Mouse (Mus musculus) liver, adult 2 months (tissue): Measurements from ENCODE around the gene Gpha2. TPM values are rescaled to one million over a fixed set of nuclear protein-coding genes. Genes with fewer than 3 reads are reported as not detected.

Source experiments
- DNase-seq: peaks from one replicate; pipeline ENCODE4 v3.0.0-alpha.2; 2011; ENCODE audit warnings: low read depth, low spot score; ENCODE audit errors: extremely low read depth
- H3K27ac ChIP-seq: fragments of 200-500 bp; replicated peaks from 2 replicates; pipeline ENCODE4 v1.5.1; 2012; ENCODE audit warnings: low read depth, mild to moderate bottlenecking, control low read depth, inconsistent platforms, low read length; ENCODE audit not compliant: insufficient read depth
- H3K27me3 ChIP-seq: fragments of 200-500 bp; 2 replicates; pipeline ENCODE4 v1.6.1; 2012; ENCODE audit warnings: mild to moderate bottlenecking, moderate library complexity, low read length, inconsistent platforms; ENCODE audit not compliant: control insufficient read depth, insufficient read depth
- H3K36me3 ChIP-seq: fragments of 200-500 bp; 2 replicates; pipeline ENCODE4 v1.6.1; 2012; ENCODE audit warnings: low read length, inconsistent platforms; ENCODE audit not compliant: control insufficient read depth, insufficient read depth
- H3K4me1 ChIP-seq: fragments of 200-500 bp; 2 replicates; pipeline ENCODE4 v1.6.1; 2011; ENCODE audit warnings: low read length; ENCODE audit not compliant: control insufficient read depth, insufficient read depth
- H3K4me3 ChIP-seq: fragments of 200-500 bp; 2 replicates; pipeline ENCODE4 v1.5.1; 2011; ENCODE audit warnings: low read depth, mild to moderate bottlenecking, control low read depth, low read length, moderate library complexity; ENCODE audit not compliant: insufficient read depth
- H3K79me2 ChIP-seq: fragments of 200-500 bp; 2 replicates; pipeline ENCODE4 v1.6.1; 2012; ENCODE audit warnings: inconsistent platforms, mild to moderate bottlenecking, low read length, moderate library complexity; ENCODE audit not compliant: control insufficient read depth, insufficient read depth
- H3K9ac ChIP-seq: fragments of 200-500 bp; 2 replicates; pipeline ENCODE4 v1.6.1; 2012; ENCODE audit warnings: low read depth, mild to moderate bottlenecking, control low read depth, inconsistent platforms, low read length
- CTCF ChIP-seq: fragments of 200-500 bp; IDR thresholded peaks from 2 replicates; pipeline ENCODE4 v1.5.1; 2011; ENCODE audit warnings: low read depth, low read length, control low read depth
- POLR2A ChIP-seq: fragments of 200-500 bp; IDR thresholded peaks from 2 replicates; pipeline ENCODE4 v1.6.1; 2011; ENCODE audit warnings: low read length, control low read depth; ENCODE audit not compliant: insufficient read depth; ENCODE audit errors: extremely low read depth
- WGBS: fragments of 180-500 bp; shearing (Covaris S2); methylation state at CpG from one replicate; pipeline ENCODE4 v1.1.7; 2018; 5-methylcytosine and 5-hydroxymethylcytosine counted together
- polyA plus RNA-seq: library from polyadenylated mRNA; depleted of rRNA; stranded (reverse); fragments of >200 nt; gene quantifications from 2 replicates; pipeline ENCODE4 v1.2.3, GENCODE M21; 2012; rRNA removed
- total RNA-seq: library from RNA; depleted of rRNA; stranded (reverse); fragments of >200 nt; gene quantifications from 2 replicates; pipeline ENCODE4 v1.2.3, GENCODE M21; 2014; rRNA removed

The Gpha2 gene
- total and polyA plus RNA-seq, 2 experiments = 0.28 TPM; not detected in 1

DNA sequence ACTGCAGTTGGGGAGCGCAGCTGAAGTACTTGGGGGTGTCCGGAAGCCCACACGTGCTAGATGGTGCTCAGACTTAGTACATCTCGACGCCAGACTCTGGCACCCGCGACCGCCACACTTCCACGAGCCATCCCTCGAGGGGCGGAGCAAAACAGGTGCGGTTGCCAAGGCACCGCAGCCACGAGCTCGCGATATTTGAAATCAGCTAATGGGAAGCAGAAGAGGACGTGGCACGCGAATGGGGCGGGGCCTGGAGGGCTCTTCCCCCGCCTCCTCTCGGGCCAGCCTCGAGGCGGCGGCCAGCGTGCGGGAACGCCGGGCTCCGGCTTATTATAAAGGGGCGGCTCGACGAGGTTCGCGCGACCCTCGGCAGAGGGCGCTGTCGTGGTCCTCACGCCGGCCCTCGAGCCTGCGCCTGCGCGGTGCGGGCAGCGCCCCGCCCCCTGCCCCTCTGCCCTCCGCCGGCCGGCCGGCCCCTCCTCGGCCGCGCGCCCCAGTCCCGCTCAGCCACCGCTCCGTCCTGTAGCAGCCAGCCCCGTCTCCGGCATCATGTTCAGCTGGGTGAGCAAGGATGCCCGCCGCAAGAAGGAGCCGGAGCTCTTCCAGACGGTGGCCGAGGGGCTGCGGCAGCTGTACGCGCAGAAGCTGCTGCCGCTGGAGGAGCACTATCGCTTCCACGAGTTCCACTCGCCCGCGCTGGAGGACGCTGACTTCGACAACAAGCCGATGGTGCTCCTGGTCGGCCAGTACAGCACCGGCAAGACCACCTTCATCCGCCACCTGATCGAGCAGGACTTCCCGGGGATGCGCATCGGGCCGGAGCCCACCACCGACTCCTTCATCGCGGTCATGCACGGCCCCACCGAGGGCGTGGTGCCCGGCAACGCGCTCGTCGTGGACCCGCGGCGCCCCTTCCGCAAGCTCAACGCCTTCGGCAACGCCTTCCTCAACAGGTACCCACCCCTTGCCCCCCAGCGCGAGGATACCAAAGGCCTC is 50.5 kb downstream of the Gpha2 start, which contains the start of gene Ehd1:
TSS of gene Ehd1 (plus strand) at position 300 of the 996 bp plus-strand sequence.
- Histone ChIP-seq H3K27me3 (no peaks in the 10 kb centered on the region), H3K79me2 (peaks cover 26% of the 10 kb centered on the region), H3K36me3 (peaks cover 4% of the 10 kb centered on the region; the same call in 1 of the 2 replicates), H3K9ac (peak within 1 kb of the TSS; percentile 96), H3K27ac (peak within 1 kb of the TSS; percentile 86), H3K4me3 (peak within 1 kb of the TSS; percentile 94), H3K4me1 (peaks cover 27% of the 10 kb centered on the region)
- WGBS = 1% methylated on average over 105 of the region's 106 CpGs
- peak; percentile 81 for TF ChIP-seq CTCF
- peak; percentile 59 for TF ChIP-seq POLR2A
- peak; percentile 87 for DNase-seq

Other genes starting within 250 kb of the Gpha2 start
- not detected in 2 replicates for gene Slc22a20, start 240.2 kb upstream of the Gpha2 start, total RNA-seq
- not detected in 2 replicates for gene Slc22a20, start 240.2 kb upstream of the Gpha2 start, polyA plus RNA-seq
- gene Capn1, start 210.5 kb upstream of the Gpha2 start, total RNA-seq = 8.0 and 9.9 TPM in 2 replicates
- gene Capn1, start 210.5 kb upstream of the Gpha2 start, polyA plus RNA-seq = 10.6 and 12.7 TPM in 2 replicates
- gene Syvn1, start 179.8 kb upstream of the Gpha2 start, total RNA-seq = 7.6 and 15.2 TPM in 2 replicates
- gene Syvn1, start 179.8 kb upstream of the Gpha2 start, polyA plus RNA-seq = 53.0 and 64.7 TPM in 2 replicates
- gene Mrpl49, start 168.6 kb upstream of the Gpha2 start, total RNA-seq = 27.1 and 27.2 TPM in 2 replicates
- gene Mrpl49, start 168.6 kb upstream of the Gpha2 start, polyA plus RNA-seq = 13.6 and 16.8 TPM in 2 replicates
- 455 and 560 TPM in 2 replicates for gene Fau, start 168.5 kb upstream of the Gpha2 start, total RNA-seq
- 715 and 820 TPM in 2 replicates for gene Fau, start 168.5 kb upstream of the Gpha2 start, polyA plus RNA-seq
- 10.9 and 12.6 TPM in 2 replicates for gene Znhit2, start 165.2 kb upstream of the Gpha2 start, total RNA-seq
- gene Znhit2, start 165.2 kb upstream of the Gpha2 start, polyA plus RNA-seq = 52.6 and 52.7 TPM in 2 replicates
- 185 and 210 TPM in 2 replicates for gene Tm7sf2, start 158.0 kb upstream of the Gpha2 start, total RNA-seq
- gene Tm7sf2, start 158.0 kb upstream of the Gpha2 start, polyA plus RNA-seq = 433 and 503 TPM in 2 replicates
- 16.0 and 19.8 TPM in 2 replicates for gene Vps51, start 149.1 kb upstream of the Gpha2 start, total RNA-seq
- gene Vps51, start 149.1 kb upstream of the Gpha2 start, polyA plus RNA-seq = 30.4 and 36.3 TPM in 2 replicates
- not detected in 2 replicates for gene Tmem262, start 146.3 kb upstream of the Gpha2 start, total RNA-seq
- gene Tmem262, start 146.3 kb upstream of the Gpha2 start, polyA plus RNA-seq = not detected in 2 replicates
- 0.34 and 0.46 TPM in 2 replicates for gene Gm28374, start 144.1 kb upstream of the Gpha2 start, total RNA-seq
- gene Gm28374, start 144.1 kb upstream of the Gpha2 start, polyA plus RNA-seq = 0.20 TPM in 1 of 2 replicates, not detected in the other
- 7.9 and 11.0 TPM in 2 replicates for gene Zfpl1, start 141.4 kb upstream of the Gpha2 start, total RNA-seq
- 45.1 and 49.1 TPM in 2 replicates for gene Zfpl1, start 141.4 kb upstream of the Gpha2 start, polyA plus RNA-seq
- gene Cdca5, start 141.4 kb upstream of the Gpha2 start, total RNA-seq = 0.28 and 0.47 TPM in 2 replicates
- 0.18 and 0.20 TPM in 2 replicates for gene Cdca5, start 141.4 kb upstream of the Gpha2 start, polyA plus RNA-seq
- gene AC131692.1, start 132.0 kb upstream of the Gpha2 start, total RNA-seq = not detected in 2 replicates
- not detected in 2 replicates for gene AC131692.1, start 132.0 kb upstream of the Gpha2 start, polyA plus RNA-seq
- not detected in 2 replicates for gene Naaladl1, start 120.6 kb upstream of the Gpha2 start, total RNA-seq
- not detected in 2 replicates for gene Naaladl1, start 120.6 kb upstream of the Gpha2 start, polyA plus RNA-seq
- gene Sac3d1, start 107.7 kb upstream of the Gpha2 start, total RNA-seq = 4.0 and 4.9 TPM in 2 replicates
- gene Sac3d1, start 107.7 kb upstream of the Gpha2 start, polyA plus RNA-seq = 19.4 and 22.0 TPM in 2 replicates
- gene Snx15, start 98.1 kb upstream of the Gpha2 start, total RNA-seq = 7.2 and 10.5 TPM in 2 replicates
- gene Snx15, start 98.1 kb upstream of the Gpha2 start, polyA plus RNA-seq = 19.1 and 20.5 TPM in 2 replicates
- gene Batf2, start 85.4 kb upstream of the Gpha2 start, total RNA-seq = 0.74 and 1.6 TPM in 2 replicates
- 1.1 and 2.4 TPM in 2 replicates for gene Batf2, start 85.4 kb upstream of the Gpha2 start, polyA plus RNA-seq
- 2.5 and 3.0 TPM in 2 replicates for gene Arl2, start 84.8 kb upstream of the Gpha2 start, total RNA-seq
- gene Arl2, start 84.8 kb upstream of the Gpha2 start, polyA plus RNA-seq = 13.9 and 16.3 TPM in 2 replicates
- not detected in 2 replicates for gene Majin, start 42.0 kb upstream of the Gpha2 start, total RNA-seq
- 0.14 TPM in 1 of 2 replicates, not detected in the other for gene Majin, start 42.0 kb upstream of the Gpha2 start, polyA plus RNA-seq
- gene Ppp2r5b, start 9.5 kb downstream of the Gpha2 start, total RNA-seq = 3.2 and 3.3 TPM in 2 replicates
- 12.5 and 14.5 TPM in 2 replicates for gene Ppp2r5b, start 9.5 kb downstream of the Gpha2 start, polyA plus RNA-seq
- 9.1 and 16.0 TPM in 2 replicates for gene Atg2a, start 15.3 kb downstream of the Gpha2 start, total RNA-seq
- 26.8 and 32.3 TPM in 2 replicates for gene Atg2a, start 15.3 kb downstream of the Gpha2 start, polyA plus RNA-seq
- gene Ehd1, start 50.3 kb downstream of the Gpha2 start, total RNA-seq = 25.3 and 29.7 TPM in 2 replicates
- gene Ehd1, start 50.3 kb downstream of the Gpha2 start, polyA plus RNA-seq = 140 and 154 TPM in 2 replicates
- 3.1 and 4.6 TPM in 2 replicates for gene Cdc42bpg, start 80.1 kb downstream of the Gpha2 start, total RNA-seq
- gene Cdc42bpg, start 80.1 kb downstream of the Gpha2 start, polyA plus RNA-seq = 6.7 and 7.3 TPM in 2 replicates
- 9.3 and 10.1 TPM in 2 replicates for gene Men1, start 108.6 kb downstream of the Gpha2 start, total RNA-seq
- gene Men1, start 108.6 kb downstream of the Gpha2 start, polyA plus RNA-seq = 26.6 and 29.4 TPM in 2 replicates
- gene Map4k2, start 114.8 kb downstream of the Gpha2 start, total RNA-seq = 12.8 and 17.1 TPM in 2 replicates
- gene Map4k2, start 114.8 kb downstream of the Gpha2 start, polyA plus RNA-seq = 33.0 and 39.1 TPM in 2 replicates
- gene Sf1, start 137.3 kb downstream of the Gpha2 start, total RNA-seq = 28.5 and 34.8 TPM in 2 replicates
- 45.7 and 62.8 TPM in 2 replicates for gene Sf1, start 137.3 kb downstream of the Gpha2 start, polyA plus RNA-seq
- 0.94 and 1.6 TPM in 2 replicates for gene Pygm, start 158.0 kb downstream of the Gpha2 start, total RNA-seq
- 1.1 and 2.3 TPM in 2 replicates for gene Pygm, start 158.0 kb downstream of the Gpha2 start, polyA plus RNA-seq
- gene Rasgrp2, start 173.0 kb downstream of the Gpha2 start, total RNA-seq = 19.9 and 23.4 TPM in 2 replicates
- 36.5 and 39.5 TPM in 2 replicates for gene Rasgrp2, start 173.0 kb downstream of the Gpha2 start, polyA plus RNA-seq
- gene Nrxn2, start 192.4 kb downstream of the Gpha2 start, total RNA-seq = 0.28 and 1.1 TPM in 2 replicates
- 1.2 and 2.4 TPM in 2 replicates for gene Nrxn2, start 192.4 kb downstream of the Gpha2 start, polyA plus RNA-seq